In the genomic region with DNA sequence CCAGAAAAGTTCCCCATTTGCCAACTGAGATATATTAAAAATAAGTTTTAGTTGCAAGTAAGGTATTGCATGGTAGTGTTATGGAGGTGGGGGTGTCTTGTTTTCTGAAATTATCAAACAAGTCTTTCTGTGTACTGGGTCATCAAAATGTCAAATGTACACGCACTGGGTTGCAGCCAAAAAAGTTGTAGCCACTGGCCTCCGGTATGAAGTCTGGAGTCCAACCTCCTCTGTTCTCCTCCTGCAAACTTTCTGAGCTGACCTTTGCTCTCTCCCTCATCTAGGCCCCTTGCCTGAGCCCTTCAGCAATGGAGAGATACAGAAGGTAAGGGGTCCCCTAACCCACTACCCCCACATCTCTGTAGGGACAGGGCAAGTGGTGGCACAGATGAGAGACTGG, we compare ENCODE assay signal across 13 mouse cellular contexts. TPM values are rescaled to one million over a fixed set of nuclear protein-coding genes. Genes with fewer than 3 reads are reported as not detected.
DNase-seq lines count a peak whose midpoint lies in the region; ATAC-seq and TF ChIP-seq lines count a peak whose summit lies in the region.
"Had no signal": no experiment of that assay in that cellular context is flagged by ENCODE, and none has a peak within 500 bp of the region (broad histone marks: within the 10 kb centered on the region; RNA-seq: fewer than 3 reads in every experiment).

No protein-coding gene starts in this region.

- no peaks in the 10 kb centered on the region for H3K36me3 ChIP-seq in forebrain, embryonic 15.5 days
- no peaks in the 10 kb centered on the region for H3K36me3 ChIP-seq in forebrain, embryonic 11.5 days (ENCODE audit: control insufficient read depth, insufficient read depth, low read length)
- no peaks in the 10 kb centered on the region for H3K36me3 ChIP-seq in hindbrain, postnatal 0 days (ENCODE audit: insufficient read depth, low read length)
- 0 out of 2 replicates have a peak, but pooled peaks cover 3% of the 10 kb centered on the region for H3K36me3 ChIP-seq in neural tube, embryonic 15.5 days
- H3K36me3 ChIP-seq: heart, embryonic 15.5 days; limb, embryonic 10.5 days had no signal

- peaks cover 3% of the 10 kb centered on the region; the same call in 1 of the 2 replicates for H3K27me3 ChIP-seq in forebrain, embryonic 15.5 days
- H3K27me3 ChIP-seq in forebrain, embryonic 11.5 days (ENCODE audit: control insufficient read depth, insufficient read depth, low read length): peaks cover 2% of the 10 kb centered on the region; the same call in 1 of the 2 replicates
- H3K27me3 ChIP-seq in hindbrain, postnatal 0 days (ENCODE audit: insufficient read depth, low read length): no peaks in the 10 kb centered on the region
- peaks cover 2% of the 10 kb centered on the region; the same call in 1 of the 2 replicates for H3K27me3 ChIP-seq in neural tube, embryonic 15.5 days (replicated peaks)

- ATAC-seq in forebrain, embryonic 15.5 days (replicated peaks): no peak
- no peak for ATAC-seq in forebrain, embryonic 11.5 days (replicated peaks; ENCODE audit: low FRiP score)
- ATAC-seq in hindbrain, postnatal 0 days: no peak
- no peak for ATAC-seq in neural tube, embryonic 15.5 days (ENCODE audit: low FRiP score)
- ATAC-seq: inflammation-experienced regulatory T-cells, adult 6 months had no signal

- WGBS in forebrain, embryonic 15.5 days: 87% methylated on average over 2 of the region's 2 CpGs
- WGBS in forebrain, embryonic 11.5 days: 86% methylated on average over 2 of the region's 2 CpGs
- 52% methylated on average over 2 of the region's 2 CpGs for WGBS in hindbrain, postnatal 0 days
- 82% methylated on average over 2 of the region's 2 CpGs for WGBS in neural tube, embryonic 15.5 days

- no peak for TF ChIP-seq CTCF in layer of hippocampus, adult 2 months (conservative IDR thresholded peaks at IDR 0.05)
- TF ChIP-seq CTCF in hindbrain, postnatal 0 days (IDR thresholded peaks at IDR 0.05; ENCODE audit: low read depth): no peak

- intact Hi-C loops in heart, postnatal 25 days (cut with DNase I): no loop called here

- no peak overlapping the region for H3K9ac ChIP-seq in forebrain, embryonic 15.5 days (replicated peaks)
- no peak overlapping the region for H3K9ac ChIP-seq in forebrain, embryonic 11.5 days (ENCODE audit: low read length)
- H3K9ac ChIP-seq in hindbrain, postnatal 0 days (replicated peaks; ENCODE audit: low read length): no peak overlapping the region
- no peak overlapping the region for H3K9ac ChIP-seq in neural tube, embryonic 15.5 days (replicated peaks)
- H3K9ac ChIP-seq: heart, embryonic 15.5 days; lung, embryonic 14.5 days had no signal

- no peak overlapping the region for H3K4me2 ChIP-seq in forebrain, embryonic 15.5 days (replicated peaks)
- H3K4me2 ChIP-seq in forebrain, embryonic 11.5 days (ENCODE audit: low read depth, low read length, severe bottlenecking): no peak overlapping the region
- no peak overlapping the region for H3K4me2 ChIP-seq in hindbrain, postnatal 0 days (ENCODE audit: low read depth, low read length)
- H3K4me2 ChIP-seq in neural tube, embryonic 15.5 days: no peak overlapping the region
- H3K4me2 ChIP-seq: heart, embryonic 15.5 days had no signal

- H3K4me1 ChIP-seq in forebrain, embryonic 15.5 days: peaks cover 43% of the 10 kb centered on the region
- peaks cover 27% of the 10 kb centered on the region for H3K4me1 ChIP-seq in forebrain, embryonic 11.5 days (replicated peaks; ENCODE audit: control insufficient read depth, insufficient read depth, low read length)
- peaks cover 14% of the 10 kb centered on the region for H3K4me1 ChIP-seq in hindbrain, postnatal 0 days (ENCODE audit: insufficient read depth, low read length)
- peaks cover 51% of the 10 kb centered on the region for H3K4me1 ChIP-seq in neural tube, embryonic 15.5 days

- H3K4me3 ChIP-seq in forebrain, embryonic 15.5 days: no peak overlapping the region
- no peak overlapping the region for H3K4me3 ChIP-seq in forebrain, embryonic 11.5 days (ENCODE audit: low read depth, low read length)
- no peak overlapping the region for H3K4me3 ChIP-seq in layer of hippocampus, adult 2 months
- no peak overlapping the region for H3K4me3 ChIP-seq in hindbrain, postnatal 0 days (ENCODE audit: low read length)
- H3K4me3 ChIP-seq in neural tube, embryonic 15.5 days (replicated peaks): no peak overlapping the region
- H3K4me3 ChIP-seq: heart, embryonic 15.5 days; limb, embryonic 10.5 days had no signal

- DNase-seq in forebrain, embryonic 11.5 days (ENCODE audit: low spot score): no peak
- no peak for DNase-seq in layer of hippocampus, adult 2 months (ENCODE audit: low spot score in 2 of 2)
- DNase-seq in layer of hippocampus, adult 18-20 months (ENCODE audit: low spot score in 2 of 2): no peak
- no peak for DNase-seq in hindbrain, postnatal 0 days (ENCODE audit: low spot score)
- no peak for DNase-seq in heart, postnatal 25 days (ENCODE audit: low spot score)
- DNase-seq in frontal cortex, postnatal 36 days (ENCODE audit: low spot score in 2 of 2): no peak
- DNase-seq: cerebellum, adult 11 months; lung, embryonic 14.5 days had no signal

- H3K9me3 ChIP-seq in forebrain, embryonic 15.5 days: no peaks in the 10 kb centered on the region
- H3K9me3 ChIP-seq in forebrain, embryonic 11.5 days (ENCODE audit: control insufficient read depth, low read length): no peaks in the 10 kb centered on the region
- no peaks in the 10 kb centered on the region for H3K9me3 ChIP-seq in hindbrain, postnatal 0 days (ENCODE audit: low read length)
- no peaks in the 10 kb centered on the region for H3K9me3 ChIP-seq in neural tube, embryonic 15.5 days (replicated peaks)
- H3K9me3 ChIP-seq: heart, embryonic 15.5 days; limb, embryonic 10.5 days had no signal

- H3K27ac ChIP-seq in forebrain, embryonic 15.5 days (replicated peaks): peak overlapping the region; percentile 67
- no peak overlapping the region for H3K27ac ChIP-seq in forebrain, embryonic 11.5 days (ENCODE audit: low read depth, low read length)
- peak overlapping the region; percentile 61; the same call in 1 of the 2 replicates for H3K27ac ChIP-seq in layer of hippocampus, adult 2 months
- peak overlapping the region; percentile 68; the same call in 1 of the 2 replicates for H3K27ac ChIP-seq in hindbrain, postnatal 0 days
- peak overlapping the region; percentile 72 for H3K27ac ChIP-seq in neural tube, embryonic 15.5 days (replicated peaks)
- H3K27ac ChIP-seq: heart, embryonic 15.5 days had no signal

RNA-seq across cellular contexts. Expression of a gene that starts 8.5 kb away (rescaled TPM):
- 10.8 and 12.4 TPM in 2 replicates for polyA plus RNA-seq in forebrain, embryonic 15.5 days (2015; fragmentation: Nextera tagmentation; extraction: Ambion mirVana)
- 8.8 and 9.2 TPM in 2 replicates for polyA plus RNA-seq in forebrain, embryonic 11.5 days (2014; fragmentation: Nextera tagmentation; extraction: Ambion mirVana)
- 10 to 100 TPM; 18.1 to 20.1 TPM for total RNA-seq in layer of hippocampus, adult 2 months (2021)
- total RNA-seq in layer of hippocampus, adult 18-20 months (2021): 10 to 100 TPM; 16.7 to 17.7 TPM
- total RNA-seq in hindbrain, postnatal 0 days (2014; rRNA removed): 6.4 and 11.1 TPM in 2 replicates
- polyA plus RNA-seq in hindbrain, postnatal 0 days (2015; fragmentation: Nextera tagmentation; extraction: Ambion mirVana): 10.1 and 13.5 TPM in 2 replicates
- 11.7 TPM in 2 replicates for polyA plus RNA-seq in neural tube, embryonic 15.5 days (2015; fragmentation: Nextera tagmentation; extraction: Ambion mirVana)
- 10 to 100 TPM; 10.0 to 10.5 TPM for total RNA-seq in heart, postnatal 25 days (2021)

RNA-seq across cellular contexts. Expression of a gene that starts 8.9 kb away (rescaled TPM):
- 19.0 and 24.1 TPM in 2 replicates for polyA plus RNA-seq in forebrain, embryonic 15.5 days (2015; fragmentation: Nextera tagmentation; extraction: Ambion mirVana)
- 13.8 and 16.0 TPM in 2 replicates for polyA plus RNA-seq in forebrain, embryonic 11.5 days (2014; fragmentation: Nextera tagmentation; extraction: Ambion mirVana)
- 10 to 100 TPM; 20.5 to 20.6 TPM for total RNA-seq in layer of hippocampus, adult 2 months (2021)
- total RNA-seq in layer of hippocampus, adult 18-20 months (2021): 10 to 100 TPM; 24.2 to 26.0 TPM
- total RNA-seq in hindbrain, postnatal 0 days (2014; rRNA removed): 17.3 and 27.8 TPM in 2 replicates
- 17.3 and 22.2 TPM in 2 replicates for polyA plus RNA-seq in hindbrain, postnatal 0 days (2015; fragmentation: Nextera tagmentation; extraction: Ambion mirVana)
- polyA plus RNA-seq in neural tube, embryonic 15.5 days (2015; fragmentation: Nextera tagmentation; extraction: Ambion mirVana): 22.0 and 22.8 TPM in 2 replicates
- total RNA-seq in heart, postnatal 25 days (2021): 10 to 100 TPM; 19.3 to 23.0 TPM

RNA-seq across cellular contexts. Expression of a gene that starts 15.6 kb away (rescaled TPM):
- polyA plus RNA-seq in forebrain, embryonic 15.5 days (2015; fragmentation: Nextera tagmentation; extraction: Ambion mirVana): 45.8 and 50.5 TPM in 2 replicates
- polyA plus RNA-seq in forebrain, embryonic 11.5 days (2014; fragmentation: Nextera tagmentation; extraction: Ambion mirVana): 34.3 and 35.2 TPM in 2 replicates
- 10 to 100 TPM; 67.3 to 74.6 TPM for total RNA-seq in layer of hippocampus, adult 2 months (2021)
- 10 to 100 TPM; 66.9 to 70.4 TPM for total RNA-seq in layer of hippocampus, adult 18-20 months (2021)
- 72.6 and 76.9 TPM in 2 replicates for total RNA-seq in hindbrain, postnatal 0 days (2014; rRNA removed)
- 91.8 and 98.2 TPM in 2 replicates for polyA plus RNA-seq in hindbrain, postnatal 0 days (2015; fragmentation: Nextera tagmentation; extraction: Ambion mirVana)
- polyA plus RNA-seq in neural tube, embryonic 15.5 days (2015; fragmentation: Nextera tagmentation; extraction: Ambion mirVana): 45.5 and 80.6 TPM in 2 replicates
- total RNA-seq in heart, postnatal 25 days (2021): 10 to 100 TPM; 10.1 to 12.9 TPM

RNA-seq across cellular contexts. Expression of a gene that starts 45.0 kb away (rescaled TPM):
- polyA plus RNA-seq in forebrain, embryonic 15.5 days (2015; fragmentation: Nextera tagmentation; extraction: Ambion mirVana): 0.10 TPM in 1 of 2 replicates, not detected in the other
- polyA plus RNA-seq in forebrain, embryonic 11.5 days (2014; fragmentation: Nextera tagmentation; extraction: Ambion mirVana): not detected in 2 replicates
- under 1 TPM; 0.38 to 0.49 TPM for total RNA-seq in layer of hippocampus, adult 2 months (2021)
- under 1 TPM; 0.45 to 0.51 TPM for total RNA-seq in layer of hippocampus, adult 18-20 months (2021)
- not detected in 2 replicates for total RNA-seq in hindbrain, postnatal 0 days (2014; rRNA removed)
- 0.23 and 0.37 TPM in 2 replicates for polyA plus RNA-seq in hindbrain, postnatal 0 days (2015; fragmentation: Nextera tagmentation; extraction: Ambion mirVana)
- polyA plus RNA-seq in neural tube, embryonic 15.5 days (2015; fragmentation: Nextera tagmentation; extraction: Ambion mirVana): 0.20 and 0.27 TPM in 2 replicates
- total RNA-seq in heart, postnatal 25 days (2021): under 1 TPM in 1 of 2 experiments, not detected in 1; 0.28 TPM
